Mouse (Mus musculus) spleen, postnatal 36 days (tissue): ENCODE results near the gene Pik3ip1.

ENCODE experiments used
- DNase-seq, 2 experiments: peaks; one replicate each; pipeline ENCODE4 v3.0.0; 2022; ENCODE audit warnings: low spot score in 2 of 2, mixed read lengths in 1 of 2

Gene Pik3ip1

GRCm38 (mm10) chr11:3337173-3337955 lies 7.2 kb downstream of the Pik3ip1 start:
- no peak for DNase-seq

- DNase-seq, result no peak
These were observed 7.8 kb downstream of the Pik3ip1 start for GRCm38 (mm10) chr11:3337961-3338360.

GRCm38 (mm10) chr11:3341476-3341875 lies 11.3 kb downstream of the Pik3ip1 start:
- no peak for DNase-seq

GRCm38 (mm10) chr11:3344916-3345315 lies 14.7 kb downstream of the Pik3ip1 start:
- no peak for DNase-seq

- no peak for DNase-seq
These were observed 16.1 kb downstream of the Pik3ip1 start for GRCm38 (mm10) chr11:3346351-3346750.

- DNase-seq, result peak; percentile 75 to 77
These were observed 17.1 kb downstream of the Pik3ip1 start for GRCm38 (mm10) chr11:3347091-3347834.

- DNase-seq, result no peak
These were observed 17.6 kb downstream of the Pik3ip1 start for GRCm38 (mm10) chr11:3347835-3348195.

GRCm38 (mm10) chr11:3348576-3349342 lies 18.6 kb downstream of the Pik3ip1 start:
- DNase-seq, result no peak

- DNase-seq, result no peak
These were observed 19.1 kb downstream of the Pik3ip1 start for GRCm38 (mm10) chr11:3349343-3349695.

GRCm38 (mm10) chr11:3352131-3352530 lies 21.9 kb downstream of the Pik3ip1 start:
- no peak for DNase-seq

- no peak for DNase-seq
These were observed 22.9 kb downstream of the Pik3ip1 start for GRCm38 (mm10) chr11:3352990-3353585.

- DNase-seq, result no peak
These were observed 32.7 kb downstream of the Pik3ip1 start for GRCm38 (mm10) chr11:3362854-3363253.

- DNase-seq, result no peak
These were observed 36.2 kb downstream of the Pik3ip1 start for GRCm38 (mm10) chr11:3366411-3366810.

GRCm38 (mm10) chr11:3368983-3369382 lies 38.8 kb downstream of the Pik3ip1 start:
- DNase-seq, result no peak

GRCm38 (mm10) chr11:3369449-3369848 lies 39.2 kb downstream of the Pik3ip1 start:
- DNase-seq, result no peak

- no peak for DNase-seq
These were observed 40.0 kb downstream of the Pik3ip1 start for GRCm38 (mm10) chr11:3370162-3370561.

GRCm38 (mm10) chr11:3370928-3371598 lies 40.9 kb downstream of the Pik3ip1 start:
- peak; percentile 60 to 61 for DNase-seq

- no peak for DNase-seq
These were observed 41.5 kb downstream of the Pik3ip1 start for GRCm38 (mm10) chr11:3371599-3372295.

- no peak for DNase-seq
These were observed 43.5 kb downstream of the Pik3ip1 start for GRCm38 (mm10) chr11:3373591-3374292.

GRCm38 (mm10) chr11:3374293-3374645 lies 44.1 kb downstream of the Pik3ip1 start:
- no peak for DNase-seq
